Comparison of ENCODE assay signal across 15 mouse cellular contexts in genomic region chr5:116311636-116312035, GRCm38 (mm10). TPM values are rescaled to one million over a fixed set of nuclear protein-coding genes. Genes with fewer than 3 reads are reported as not detected.
DNase-seq lines count a peak whose midpoint lies in the region; ATAC-seq lines count a peak whose summit lies in the region.
"Had no signal": no experiment of that assay in that cellular context is flagged by ENCODE, and none has a peak within 500 bp of the region (broad histone marks: within the 10 kb centered on the region; RNA-seq: fewer than 3 reads in every experiment).

No protein-coding gene starts in this region.

- H3K27me3 ChIP-seq in kidney, embryonic 14.5 days (ENCODE audit: control insufficient read depth, insufficient read depth, low read length): no peaks in the 10 kb centered on the region
- H3K27me3 ChIP-seq in forebrain, embryonic 14.5 days (replicated peaks; ENCODE audit: control insufficient read depth, insufficient read depth, low read length): peaks cover 46% of the 10 kb centered on the region
- no peaks in the 10 kb centered on the region for H3K27me3 ChIP-seq in limb, embryonic 12.5 days
- H3K27me3 ChIP-seq: embryonic facial prominence, embryonic 15.5 days had no signal

- H3K9me3 ChIP-seq in kidney, embryonic 14.5 days (ENCODE audit: control insufficient read depth, low read length): no peaks in the 10 kb centered on the region
- H3K9me3 ChIP-seq in forebrain, embryonic 14.5 days (replicated peaks; ENCODE audit: control insufficient read depth, low read length): 0 out of 2 replicates have a peak, but pooled peaks cover 2% of the 10 kb centered on the region
- H3K9me3 ChIP-seq in limb, embryonic 12.5 days: 0 out of 2 replicates have a peak, but pooled peaks cover 4% of the 10 kb centered on the region

- no peak overlapping the region for H3K4me2 ChIP-seq in kidney, embryonic 14.5 days (replicated peaks; ENCODE audit: low read depth, low read length)
- H3K4me2 ChIP-seq in forebrain, embryonic 14.5 days (ENCODE audit: low read length): peak overlapping the region; percentile 39; the same call in 1 of the 2 replicates
- peak overlapping the region; percentile 46; the same call in 1 of the 2 replicates for H3K4me2 ChIP-seq in limb, embryonic 12.5 days

- ATAC-seq in kidney, embryonic 14.5 days (ENCODE audit: low FRiP score, low TSS enrichment): no peak
- ATAC-seq in forebrain, embryonic 14.5 days: peak; percentile 19
- ATAC-seq in limb, embryonic 12.5 days (ENCODE audit: insufficient number of reproducible peaks, insufficient read depth, low FRiP score, low TSS enrichment, low read depth): no peak

- H3K4me3 ChIP-seq in kidney, embryonic 14.5 days (ENCODE audit: low read length): no peak overlapping the region
- no peak overlapping the region for H3K4me3 ChIP-seq in forebrain, embryonic 14.5 days (ENCODE audit: low read depth, low read length)
- no peak overlapping the region for H3K4me3 ChIP-seq in limb, embryonic 12.5 days (replicated peaks)

- H3K36me3 ChIP-seq in kidney, embryonic 14.5 days (ENCODE audit: control insufficient read depth, insufficient read depth, low read length): no peaks in the 10 kb centered on the region
- H3K36me3 ChIP-seq in forebrain, embryonic 14.5 days (ENCODE audit: control insufficient read depth, insufficient read depth, low read length): no peaks in the 10 kb centered on the region
- H3K36me3 ChIP-seq in limb, embryonic 12.5 days: no peaks in the 10 kb centered on the region
- H3K36me3 ChIP-seq: embryonic facial prominence, embryonic 15.5 days had no signal

- no peak for DNase-seq in kidney, postnatal 25 days
- DNase-seq in ES-CJ7 (ENCODE audit: low read depth, low spot score): peak; percentile 57
- DNase-seq in forebrain, embryonic 14.5 days (ENCODE audit: low spot score): no peak
- DNase-seq in left cerebral cortex, adult 18-20 months (ENCODE audit: low spot score in 2 of 2): no peak
- DNase-seq in cerebellum, postnatal 36 days: no peak
- DNase-seq in right cerebral cortex, postnatal 14 days: no peak
- DNase-seq: cerebellum, adult 2 months; heart, adult 18-20 months; heart, postnatal 10 days; kidney, adult 11 months; lung, adult 2 months had no signal

- 0 out of 2 replicates have a peak overlapping the region, but pooled peaks have one; percentile 59 for H3K27ac ChIP-seq in kidney, embryonic 14.5 days (ENCODE audit: low read depth, low read length)
- no peak overlapping the region for H3K27ac ChIP-seq in forebrain, embryonic 14.5 days (ENCODE audit: low read depth, low read length)
- H3K27ac ChIP-seq in limb, embryonic 12.5 days: peak overlapping the region; percentile 78
- H3K27ac ChIP-seq: embryonic facial prominence, embryonic 15.5 days had no signal

- H3K9ac ChIP-seq in kidney, embryonic 14.5 days (ENCODE audit: low read depth, low read length): no peak overlapping the region
- no peak overlapping the region for H3K9ac ChIP-seq in forebrain, embryonic 14.5 days (ENCODE audit: low read length)
- H3K9ac ChIP-seq in limb, embryonic 12.5 days (replicated peaks): no peak overlapping the region
- H3K9ac ChIP-seq: embryonic facial prominence, embryonic 15.5 days had no signal

- H3K4me1 ChIP-seq in kidney, embryonic 14.5 days (ENCODE audit: control insufficient read depth, insufficient read depth, low read length): no peaks in the 10 kb centered on the region
- no peaks in the 10 kb centered on the region for H3K4me1 ChIP-seq in forebrain, embryonic 14.5 days (ENCODE audit: control insufficient read depth, insufficient read depth, low read length)
- H3K4me1 ChIP-seq in limb, embryonic 12.5 days (replicated peaks): peaks cover 9% of the 10 kb centered on the region; the same call in 1 of the 2 replicates

- WGBS in kidney, embryonic 14.5 days: 94% methylated on average over 6 of the region's 6 CpGs
- WGBS in forebrain, embryonic 14.5 days: 87% methylated on average over 6 of the region's 6 CpGs
- 89% methylated on average over 6 of the region's 6 CpGs for WGBS in limb, embryonic 12.5 days

RNA-seq across cellular contexts. Expression of gene Ccdc60, which starts 22.9 kb away (rescaled TPM):
- polyA plus RNA-seq in kidney, embryonic 14.5 days (2014; fragmentation: Nextera tagmentation; extraction: Ambion mirVana): 0.47 and 0.55 TPM in 2 replicates
- polyA plus RNA-seq in forebrain, embryonic 14.5 days (2014; fragmentation: Nextera tagmentation; extraction: Ambion mirVana): 0.89 and 1.1 TPM in 2 replicates
- polyA plus RNA-seq in limb, embryonic 12.5 days (2016; fragmentation: Nextera tagmentation; extraction: Ambion mirVana): 1.4 and 1.7 TPM in 2 replicates
- total RNA-seq in left cerebral cortex, adult 18-20 months (2021): under 1 TPM in 1 of 2 experiments, not detected in 1; 0.23 TPM
- total RNA-seq: heart, postnatal 10 days; megakaryocyte, adult 5-6 weeks had no signal
